Mouse (Mus musculus): ENCODE data around the gene Tenm4.

Gene Tenm4

DNA sequence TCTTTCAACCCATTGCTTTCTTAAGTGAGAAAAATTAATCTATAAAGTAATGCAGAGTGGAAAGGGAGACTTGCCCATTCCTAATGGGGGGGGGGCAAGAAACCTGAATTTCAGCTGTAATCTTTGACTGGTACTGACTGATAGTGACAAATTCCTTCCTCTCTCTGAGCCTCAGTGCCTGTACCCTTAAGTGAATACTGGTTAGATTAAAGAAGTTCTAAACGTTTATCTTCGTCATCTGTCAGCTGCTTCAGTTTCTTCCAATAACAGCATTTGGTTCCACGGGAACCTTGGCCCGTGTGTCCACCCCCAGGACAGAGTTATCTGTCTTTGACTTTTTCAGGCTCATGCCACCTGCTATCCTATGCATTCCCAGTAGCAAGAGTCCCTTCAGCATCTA, 685.5 kb downstream of the Tenm4 start:
- no peak for DNase-seq (ENCODE audit: low spot score)

GRCm38 (mm10) chr7:96859077-96859476, 688.0 kb downstream of the Tenm4 start:
- DNase-seq (ENCODE audit: low spot score): no peak

DNA sequence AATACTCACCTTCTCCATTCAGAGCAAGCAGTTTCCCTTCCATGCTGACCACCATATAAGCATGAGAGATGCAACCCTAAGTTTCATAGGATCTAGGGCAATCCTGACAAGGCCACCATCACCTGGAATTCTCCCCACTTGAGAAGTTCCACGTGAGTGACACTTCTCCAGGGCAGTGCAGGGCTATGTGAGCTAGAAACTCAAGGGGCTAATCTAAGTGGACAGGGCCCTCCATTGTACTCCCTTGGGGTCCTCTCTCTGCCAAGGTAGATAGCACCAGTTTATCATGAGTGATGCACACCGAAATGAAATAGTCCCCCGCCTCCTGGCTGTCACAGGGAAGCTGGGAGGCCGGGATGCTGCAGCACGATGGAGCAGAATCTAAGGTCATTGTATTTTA, 688.6 kb downstream of the Tenm4 start:
- no peak for DNase-seq (ENCODE audit: low spot score)

GRCm38 (mm10) chr7:96860650-96861049, 689.6 kb downstream of the Tenm4 start:
- no peak for DNase-seq (ENCODE audit: low spot score)

GRCm38 (mm10) chr7:96864894-96865722, 694.1 kb downstream of the Tenm4 start:
- no peak for DNase-seq (ENCODE audit: low spot score)

DNA sequence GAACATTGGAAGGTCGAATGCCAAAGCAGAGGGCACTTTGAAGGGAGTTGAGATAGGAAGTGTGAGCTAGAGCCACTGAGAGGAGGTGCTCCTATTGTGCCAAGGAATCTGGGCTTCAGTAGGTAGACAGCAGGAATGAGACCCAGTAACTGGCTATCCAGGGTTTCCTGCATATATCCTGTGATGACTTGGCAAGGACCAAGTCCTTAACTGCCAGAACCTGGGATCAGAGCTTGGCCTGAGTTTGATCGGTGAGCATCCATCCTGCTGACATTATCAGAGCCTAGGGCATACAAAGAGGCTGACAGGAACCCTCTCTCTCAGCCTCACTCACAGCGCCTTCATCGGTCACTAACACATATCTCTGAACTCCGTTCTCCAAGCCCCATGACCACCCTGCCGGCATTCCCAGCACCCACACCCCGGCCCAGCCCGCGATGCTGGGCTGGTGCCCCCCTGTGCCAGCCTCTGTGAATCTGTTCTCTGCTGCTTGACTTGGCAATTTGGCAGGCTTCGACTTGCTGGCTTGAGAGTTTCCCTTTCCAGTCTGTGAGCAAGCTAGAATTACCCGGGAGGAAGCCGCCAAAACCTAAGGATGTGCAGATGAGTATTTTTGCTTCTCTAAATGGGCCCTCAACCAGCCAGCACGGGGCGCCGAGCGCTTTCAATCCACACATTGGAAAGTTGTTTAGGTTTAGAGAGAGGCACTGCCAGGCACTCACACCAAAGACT, 698.2 kb downstream of the Tenm4 start:
- no peak for DNase-seq (ENCODE audit: low spot score)

GRCm38 (mm10) chr7:96870473-96870872, 699.4 kb downstream of the Tenm4 start:
- no peak for DNase-seq (ENCODE audit: low spot score)

- no peak for DNase-seq (ENCODE audit: low spot score)
These were observed 700.0 kb downstream of the Tenm4 start for GRCm38 (mm10) chr7:96871031-96871430.

GRCm38 (mm10) chr7:96878511-96879276, 707.6 kb downstream of the Tenm4 start:
- no peak for DNase-seq (ENCODE audit: low spot score)

DNA sequence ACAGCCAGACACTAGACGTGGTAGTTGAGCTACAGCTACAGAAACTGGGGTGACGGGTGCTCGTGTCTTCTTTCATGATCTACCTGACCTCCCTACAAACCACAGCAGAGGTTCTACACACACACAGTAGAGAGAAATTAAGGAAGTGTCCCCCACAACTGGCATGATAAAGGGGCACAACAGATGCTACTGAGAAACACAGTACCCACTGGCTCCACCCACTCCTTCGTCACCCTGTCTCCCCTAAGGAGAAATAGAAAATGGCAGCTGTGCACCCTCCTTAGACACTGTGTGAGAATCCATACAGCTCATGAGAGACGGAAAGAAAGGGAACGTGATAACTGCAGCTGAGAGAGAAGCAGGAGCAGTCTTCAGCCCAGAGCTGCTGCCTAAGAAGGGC, 708.5 kb downstream of the Tenm4 start:
- no peak for DNase-seq (ENCODE audit: low spot score)

DNA sequence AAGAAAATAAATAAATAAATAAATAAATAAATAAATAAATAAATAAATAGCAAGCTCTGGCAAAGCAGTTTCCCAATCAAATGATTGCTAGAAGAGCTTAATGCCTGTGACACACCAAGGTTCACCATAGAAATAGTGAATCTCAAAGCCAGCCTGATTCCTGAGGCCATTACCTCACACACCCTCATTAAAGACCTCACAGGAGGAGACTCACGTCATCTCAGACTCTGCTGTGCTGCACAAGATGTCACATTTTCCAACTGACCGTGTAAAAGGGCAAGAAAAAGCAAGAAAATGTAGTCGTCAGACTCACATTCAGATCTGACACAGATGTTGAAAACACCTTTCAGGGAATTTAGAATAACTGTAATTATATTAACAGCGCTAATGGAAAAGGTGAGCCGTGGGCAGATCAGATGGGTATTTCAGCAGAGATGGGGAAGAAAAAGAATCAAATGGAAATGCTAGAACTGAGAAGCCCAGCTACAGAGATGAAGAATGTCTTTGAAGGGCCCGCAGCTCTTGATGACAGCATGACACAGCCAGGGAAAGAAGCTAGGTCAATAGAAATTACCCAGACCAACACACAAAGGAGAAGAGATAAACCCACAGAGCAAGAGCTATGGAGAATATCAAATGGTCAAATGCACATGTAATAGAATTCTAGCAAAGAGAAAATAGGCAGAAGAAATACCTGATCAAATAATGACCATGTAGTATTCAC, 709.3 kb downstream of the Tenm4 start:
- no peak for DNase-seq (ENCODE audit: low spot score)

- no peak for DNase-seq (ENCODE audit: low spot score)
These were observed 712.3 kb downstream of the Tenm4 start for GRCm38 (mm10) chr7:96883297-96883696.

DNA sequence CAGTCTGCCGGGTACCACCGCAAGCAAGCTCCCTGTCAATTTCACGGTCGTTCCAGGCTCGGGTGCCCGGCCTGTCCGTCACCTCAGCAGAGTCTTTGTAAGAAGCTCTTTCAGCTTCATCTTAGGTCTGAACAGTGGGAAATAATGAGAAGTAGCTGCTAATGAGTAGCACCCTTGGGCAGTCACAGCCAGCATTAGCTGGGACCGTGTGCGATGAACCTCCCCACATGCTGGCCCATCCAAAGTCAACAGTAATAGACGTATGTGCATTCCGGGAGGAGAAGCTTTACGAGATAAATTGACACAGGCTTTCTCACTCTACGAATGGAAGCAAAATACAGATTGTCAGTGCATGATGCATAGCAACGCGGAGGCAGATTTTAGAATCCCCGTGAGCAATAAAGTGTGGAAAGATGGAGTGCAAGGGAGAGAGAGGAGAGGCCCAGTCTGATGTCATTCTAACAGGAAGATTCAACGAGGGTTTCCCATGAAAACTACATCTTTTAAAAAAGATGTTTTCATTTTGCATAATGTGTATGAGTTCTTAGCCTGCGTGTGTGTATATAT, 716.1 kb downstream of the Tenm4 start:
- no peak for DNase-seq (ENCODE audit: low spot score)

- DNase-seq (ENCODE audit: low spot score): no peak
These were observed 718.3 kb downstream of the Tenm4 start for GRCm38 (mm10) chr7:96889061-96890034.

DNA sequence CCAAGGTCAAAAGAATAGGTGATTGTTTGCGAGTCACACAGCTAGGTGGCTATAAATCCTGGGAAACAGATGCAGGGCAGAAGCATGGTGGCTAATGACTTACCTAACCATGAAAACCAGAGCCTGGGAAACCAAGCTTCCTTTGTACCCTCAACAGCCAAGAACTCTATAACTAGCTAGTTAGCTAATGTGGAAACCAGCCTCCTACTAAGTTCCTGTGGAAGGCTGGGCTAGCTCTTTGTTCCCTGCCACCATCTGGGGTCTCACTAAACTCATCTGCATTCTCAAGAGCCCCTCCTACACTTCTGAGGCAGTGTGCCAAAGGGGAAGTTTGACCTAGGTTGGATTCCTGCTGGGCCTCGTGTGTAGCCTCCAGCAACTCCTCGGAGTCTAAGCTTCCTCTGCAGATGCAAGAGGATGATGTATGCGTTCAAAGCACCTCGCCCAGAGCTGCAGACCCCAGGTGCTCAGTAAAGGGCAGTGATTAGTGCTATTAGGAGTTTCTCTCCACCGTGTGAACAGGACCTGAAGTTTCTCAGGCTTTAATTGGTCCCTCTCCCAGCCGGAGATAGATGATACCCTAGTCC, 719.1 kb downstream of the Tenm4 start:
- no peak for DNase-seq (ENCODE audit: low spot score)

DNA sequence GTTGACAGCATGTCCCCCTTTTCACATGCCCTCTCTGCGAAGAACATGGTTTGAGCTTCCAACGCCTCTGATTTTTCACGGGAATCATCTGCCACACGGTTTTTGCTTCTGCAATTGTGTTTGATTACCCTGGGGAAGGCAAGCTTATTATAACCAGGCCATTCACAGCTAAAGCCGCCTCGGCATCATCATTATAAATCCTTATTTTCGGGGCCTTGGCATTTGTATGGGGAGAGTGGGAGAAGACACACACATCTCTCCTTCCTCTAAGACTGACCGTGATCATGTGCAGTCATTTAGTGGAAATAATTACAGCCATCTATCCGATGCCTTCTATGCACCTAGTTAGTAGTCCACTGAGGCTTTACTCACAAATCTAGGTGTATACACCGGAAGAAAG, 719.9 kb downstream of the Tenm4 start:
- no peak for DNase-seq (ENCODE audit: low spot score)

- no peak for DNase-seq (ENCODE audit: low spot score)
These were observed 728.1 kb downstream of the Tenm4 start for GRCm38 (mm10) chr7:96899036-96899569.

- no peak for DNase-seq (ENCODE audit: low spot score)
These were observed 731.1 kb downstream of the Tenm4 start for GRCm38 (mm10) chr7:96902183-96902582.

DNA sequence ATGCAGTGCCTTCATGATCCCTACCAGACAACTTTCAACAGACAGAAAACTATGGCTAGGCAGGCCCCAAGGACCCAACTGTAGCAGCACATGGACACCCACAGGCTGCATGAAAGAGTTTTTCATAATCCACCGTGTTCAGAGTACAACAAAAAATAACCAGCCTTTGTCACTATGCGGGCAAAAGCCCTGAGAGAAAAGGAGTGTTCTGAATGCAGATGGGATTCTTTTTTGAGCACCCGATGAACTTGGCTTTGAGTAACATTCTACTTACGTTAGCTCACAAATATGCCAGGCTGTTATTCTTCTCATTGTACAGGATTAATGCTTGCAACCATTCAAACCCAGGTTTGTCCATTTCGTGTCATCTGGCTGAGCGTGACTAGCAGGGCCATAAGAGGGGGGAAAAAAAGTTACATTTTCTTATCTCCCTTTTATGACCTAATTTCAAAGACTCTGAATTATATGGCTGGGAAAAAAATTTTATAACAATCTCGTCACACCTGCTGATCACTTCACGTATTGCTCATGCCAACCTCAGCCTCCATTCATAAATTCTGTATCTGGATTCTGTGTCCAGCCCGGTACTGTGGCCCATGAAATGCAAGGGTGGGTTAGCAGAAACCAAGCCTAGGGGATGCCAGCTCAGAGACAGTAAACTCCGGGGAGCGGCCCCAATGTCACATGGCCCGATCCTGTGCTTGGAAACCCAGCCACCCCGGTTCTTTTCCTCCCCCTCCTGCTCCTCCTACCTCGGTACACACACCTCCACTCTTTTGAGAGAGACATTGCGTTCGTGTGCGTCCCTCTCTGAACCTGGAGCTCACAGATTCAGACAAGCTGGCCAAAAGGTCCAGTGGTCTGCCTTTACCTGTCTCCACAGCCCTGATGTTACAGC, 732.3 kb downstream of the Tenm4 start:
- no peak for DNase-seq (ENCODE audit: low spot score)

All from adipocyte (in vitro differentiated cells).